Mouse (Mus musculus) MEL (cell line): ENCODE measurements around the gene Dglucy. TPM values are rescaled to one million over a fixed set of nuclear protein-coding genes. Genes with fewer than 3 reads are reported as not detected.

Experiments
- DNase-seq: peaks from one replicate; pipeline ENCODE4 v3.0.0; 2011; ENCODE audit warnings: low read depth, low spot score
- H3K27ac ChIP-seq: 2 replicates; pipeline ENCODE4 v1.5.1; 2012; ENCODE audit warnings: low read depth, mild to moderate bottlenecking, control low read depth, low read length, moderate library complexity; ENCODE audit not compliant: control insufficient read depth
- H3K27me3 ChIP-seq, 2 experiments: fragments of 150-350 bp in 1 of 2; sonication (generic) in 1 of 2; 2 replicates each; pipeline ENCODE4 v1.6.1; 2012; ENCODE audit warnings: low read length in 2 of 2, mild to moderate bottlenecking in 2 of 2, improper control_type of control experiment in 1 of 2, moderate library complexity in 1 of 2; ENCODE audit not compliant: insufficient read depth in 2 of 2, control insufficient read depth in 1 of 2
- H3K36me3 ChIP-seq, 2 experiments: 2 replicates each; pipeline ENCODE4 v1.6.1; 2012 to 2014; ENCODE audit warnings: low read length in 2 of 2, improper control_type of control experiment in 1 of 2, inconsistent platforms in 1 of 2, mild to moderate bottlenecking in 1 of 2; ENCODE audit not compliant: insufficient read depth in 2 of 2, control insufficient read depth in 1 of 2
- H3K4me1 ChIP-seq, 2 experiments: fragments of 150-350 bp in 1 of 2; sonication (generic) in 1 of 2; 2 replicates each; pipeline ENCODE4 v1.6.1; 2012; ENCODE audit warnings: low read length in 2 of 2, improper control_type of control experiment in 1 of 2, mild to moderate bottlenecking in 1 of 2; ENCODE audit not compliant: insufficient read depth in 2 of 2, control insufficient read depth in 1 of 2
- H3K4me3 ChIP-seq, 2 experiments: fragments of 150-350 bp in 1 of 2; sonication (generic) in 1 of 2; 2 replicates each; pipeline ENCODE4 v1.5.1; 2012; ENCODE audit warnings: low read depth in 2 of 2, low read length in 2 of 2, mild to moderate bottlenecking in 2 of 2, moderate library complexity in 2 of 2, control low read depth in 1 of 2, improper control_type of control experiment in 1 of 2; ENCODE audit not compliant: control insufficient read depth in 1 of 2, insufficient read depth in 1 of 2
- H3K79me2 ChIP-seq: 2 replicates; pipeline ENCODE4 v1.6.1; 2012; ENCODE audit warnings: mild to moderate bottlenecking, low read length, moderate library complexity; ENCODE audit not compliant: control insufficient read depth, poor library complexity, insufficient read depth
- H3K9ac ChIP-seq: 2 replicates; pipeline ENCODE4 v1.6.1; 2012; ENCODE audit warnings: low read depth, mild to moderate bottlenecking, control low read depth, low read length, moderate library complexity; ENCODE audit not compliant: control insufficient read depth, poor library complexity, severe bottlenecking
- H3K9me3 ChIP-seq: fragments of 150-350 bp; sonication (generic); replicated peaks from 2 replicates; pipeline ENCODE4 v1.6.1; 2012; ENCODE audit warnings: mild to moderate bottlenecking, low read length, improper control_type of control experiment, moderate library complexity; ENCODE audit not compliant: insufficient read depth
- BHLHE40 ChIP-seq: IDR thresholded peaks from 2 replicates; pipeline ENCODE4 v1.6.1; 2012; ENCODE audit warnings: low read depth, mild to moderate bottlenecking, inconsistent platforms, low read length, improper control_type of control experiment, borderline replicate concordance
- CHD1 ChIP-seq: IDR thresholded peaks from 2 replicates; pipeline ENCODE4 v1.6.1; 2012; ENCODE audit warnings: low read depth, mild to moderate bottlenecking, inconsistent platforms, low read length, improper control_type of control experiment
- CHD2 ChIP-seq: IDR thresholded peaks from 2 replicates; pipeline ENCODE4 v1.6.1; 2011; ENCODE audit warnings: low read length, improper control_type of control experiment
- ELF1 ChIP-seq: IDR thresholded peaks from 2 replicates; pipeline ENCODE4 v1.6.1; 2014; ENCODE audit warnings: low read depth, mild to moderate bottlenecking, inconsistent platforms, low read length, improper control_type of control experiment, moderate library complexity
- EP300 ChIP-seq, 2 experiments: IDR thresholded peaks; 2 replicates each; pipeline ENCODE4 v1.6.1; 2011; ENCODE audit warnings: improper control_type of control experiment in 2 of 2, low read length in 2 of 2, low read depth in 1 of 2, mild to moderate bottlenecking in 1 of 2
- JUND ChIP-seq: IDR thresholded peaks from 2 replicates; pipeline ENCODE4 v1.6.1; 2011; ENCODE audit warnings: low read depth, mild to moderate bottlenecking, improper control_type of control experiment, low read length
- MAFK ChIP-seq: IDR thresholded peaks from 2 replicates; pipeline ENCODE4 v1.6.1; 2011; ENCODE audit warnings: low read depth, mild to moderate bottlenecking, low read length, improper control_type of control experiment, borderline replicate concordance
- MAZ ChIP-seq: IDR thresholded peaks from 2 replicates; pipeline ENCODE4 v1.6.1; 2012; ENCODE audit warnings: low read depth, mild to moderate bottlenecking, inconsistent platforms, low read length, improper control_type of control experiment
- MYC ChIP-seq: IDR thresholded peaks from 2 replicates; pipeline ENCODE4 v1.6.1; 2011; ENCODE audit warnings: low read depth, mild to moderate bottlenecking, low read length, improper control_type of control experiment, moderate library complexity
- NRF1 ChIP-seq: IDR thresholded peaks from 2 replicates; pipeline ENCODE4 v1.6.1; 2014; ENCODE audit warnings: low read depth, mild to moderate bottlenecking, inconsistent platforms, low read length, improper control_type of control experiment, moderate library complexity; ENCODE audit not compliant: poor library complexity, insufficient read depth, severe bottlenecking
- SIN3A ChIP-seq: IDR thresholded peaks from 2 replicates; pipeline ENCODE4 v1.6.1; 2012; ENCODE audit warnings: low read length, improper control_type of control experiment, inconsistent platforms
- TCF12 ChIP-seq: IDR thresholded peaks from 2 replicates; pipeline ENCODE4 v1.6.1; 2014; ENCODE audit warnings: low read depth, mild to moderate bottlenecking, inconsistent platforms, low read length, improper control_type of control experiment, moderate library complexity
- UBTF ChIP-seq: IDR thresholded peaks from 2 replicates; pipeline ENCODE4 v1.6.1; 2012; ENCODE audit warnings: low read depth, mild to moderate bottlenecking, inconsistent platforms, low read length, improper control_type of control experiment, moderate library complexity, borderline replicate concordance; ENCODE audit not compliant: insufficient read depth
- USF2 ChIP-seq, 2 experiments: IDR thresholded peaks; 2 replicates each; pipeline ENCODE4 v1.6.1; 2011 to 2012; ENCODE audit warnings: improper control_type of control experiment in 2 of 2, low read length in 2 of 2, borderline replicate concordance in 1 of 2, inconsistent platforms in 1 of 2, low read depth in 1 of 2, mild to moderate bottlenecking in 1 of 2; ENCODE audit not compliant: insufficient read depth in 1 of 2
- ZC3H11A ChIP-seq: IDR thresholded peaks from 2 replicates; pipeline ENCODE4 v1.6.1; 2012; ENCODE audit warnings: low read depth, mild to moderate bottlenecking, inconsistent platforms, low read length, improper control_type of control experiment
- ZKSCAN1 ChIP-seq: IDR thresholded peaks from 2 replicates; pipeline ENCODE4 v1.6.1; 2012; ENCODE audit warnings: low read depth, mild to moderate bottlenecking, inconsistent platforms, low read length, improper control_type of control experiment, moderate library complexity
- ZMIZ1 ChIP-seq: IDR thresholded peaks from 2 replicates; pipeline ENCODE4 v1.6.1; 2012; ENCODE audit warnings: low read depth, mild to moderate bottlenecking, inconsistent platforms, low read length, improper control_type of control experiment, moderate library complexity
- polyA plus RNA-seq, 2 experiments: library from polyadenylated mRNA; stranded (reverse) in 1 of 2; unstranded in 1 of 2; fragments of >175 nt in 1 of 2; fragments of >200 nt in 1 of 2; gene quantifications; 2 replicates each; pipeline versions ENCODE4 v1.2.1 to v1.2.4; 2012; ENCODE audit warnings: low replicate concordance in 2 of 2, low read depth in 1 of 2; ENCODE audit not compliant: insufficient read length in 2 of 2, insufficient read depth in 1 of 2, missing spikeins in 1 of 2
- total RNA-seq: library from RNA; depleted of rRNA; stranded (reverse); fragments of 300-350 nt; gene quantifications from 2 replicates; pipeline ENCODE4 v1.2.3, GENCODE M21; 2012

The Dglucy gene
- total and polyA plus RNA-seq, 3 experiments: 0.03 TPM; not detected in 2

DNA sequence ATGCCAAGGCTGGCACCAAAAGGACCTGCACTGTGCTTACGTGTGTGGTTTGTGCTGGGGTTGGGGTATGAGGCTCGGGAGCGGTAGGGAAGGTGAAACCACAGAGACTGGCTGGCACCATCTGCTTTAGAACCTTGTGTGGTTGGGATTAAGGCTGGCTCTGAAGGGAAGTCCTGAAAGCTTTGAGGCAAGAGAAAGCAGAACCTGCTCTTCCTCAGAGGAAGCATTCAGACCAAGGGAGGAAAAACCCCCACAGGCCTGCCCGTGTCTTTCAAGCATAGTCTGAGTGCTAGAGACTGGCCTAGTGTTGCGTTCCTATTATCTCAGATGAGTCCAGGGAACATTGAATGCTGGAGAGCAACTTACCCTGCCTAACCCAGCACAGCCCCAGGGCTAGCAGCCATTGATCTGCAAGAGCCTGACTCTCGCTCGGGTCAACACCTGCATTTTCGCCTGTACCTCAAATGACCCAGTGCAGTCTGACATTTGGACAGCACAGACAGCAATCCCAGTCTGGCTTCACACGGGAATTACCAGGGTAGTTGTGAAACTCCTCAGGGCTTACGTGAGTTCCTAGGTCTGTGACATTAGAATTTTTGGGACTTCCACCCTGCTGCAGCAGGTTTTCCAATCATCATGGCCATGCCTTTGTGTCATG is 452 bp upstream of the Dglucy start:
- H3K4me1 ChIP-seq: peaks cover 2 to 15% of the 10 kb centered on the region in 2 experiments; a peak in 2 of 4 replicates
- TF ChIP-seq USF2 (IDR thresholded peaks at IDR 0.05; ENCODE audit: borderline replicate concordance in 1 of 2, insufficient read depth in 1 of 2, low read depth in 1 of 2, low read length in 2 of 2) (no peak), TCF12 (0 out of 2 replicates have a peak, but pooled peaks have one; percentile 4)

DNA sequence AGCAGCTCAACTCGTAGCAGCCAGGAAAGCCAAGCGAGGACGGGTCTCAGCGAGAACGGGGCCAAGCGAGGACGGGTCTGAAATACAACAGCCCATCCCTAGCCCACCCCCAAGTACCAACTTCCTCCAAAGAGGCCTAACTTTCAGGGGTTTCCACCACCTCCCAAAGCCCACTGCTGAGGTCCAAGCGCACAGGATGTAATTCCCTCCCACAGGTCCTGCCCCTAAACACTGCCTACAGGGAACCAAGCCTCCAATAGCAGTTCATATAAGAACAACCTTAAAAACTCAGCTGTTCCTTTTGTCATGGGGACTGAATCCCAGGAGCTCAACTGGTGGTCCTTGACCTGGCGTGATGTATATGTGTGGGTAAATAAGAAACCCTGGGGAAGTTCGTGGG is 1.6 kb downstream of the Dglucy start:
- Histone ChIP-seq H3K4me3 (no peak overlapping the region), H3K9me3 (no peaks in the 10 kb centered on the region), H3K9ac (no peak overlapping the region), H3K36me3 (peaks cover 0 to 6% of the 10 kb centered on the region in 2 experiments; a peak in 1 of 4 replicates), H3K27me3 (no peaks in the 10 kb centered on the region; a peak in 1 of 4 replicates), H3K4me1 (peaks cover 2 to 15% of the 10 kb centered on the region in 2 experiments; a peak in 2 of 4 replicates), H3K79me2 (no peaks in the 10 kb centered on the region), H3K27ac (no peak overlapping the region)
- DNase-seq: no peak
- TF ChIP-seq JUND: no peak
- no peak for TF ChIP-seq MYC
- no peak for TF ChIP-seq ZC3H11A
- no peak for TF ChIP-seq MAZ
- TF ChIP-seq ELF1: no peak
- no peak for TF ChIP-seq EP300 (IDR thresholded peaks at IDR 0.05; ENCODE audit: low read depth in 1 of 2, low read length in 2 of 2)
- no peak for TF ChIP-seq ZMIZ1
- no peak for TF ChIP-seq MAFK
- TF ChIP-seq TCF12: no peak
- TF ChIP-seq UBTF: no peak
- TF ChIP-seq USF2 (IDR thresholded peaks at IDR 0.05; ENCODE audit: borderline replicate concordance in 1 of 2, insufficient read depth in 1 of 2, low read depth in 1 of 2, low read length in 2 of 2): no peak
- no peak for TF ChIP-seq CHD1
- no peak for TF ChIP-seq NRF1
- TF ChIP-seq CHD2: no peak
- TF ChIP-seq BHLHE40: no peak
- no peak for TF ChIP-seq SIN3A
- TF ChIP-seq ZKSCAN1: no peak

More for the DNA sequence above, 452 bp upstream of the Dglucy start:
- no peak overlapping the region for H3K27ac ChIP-seq
- H3K36me3 ChIP-seq: peaks cover 0 to 6% of the 10 kb centered on the region in 2 experiments; a peak in 1 of 4 replicates
- DNase-seq: peak; percentile 18
- H3K9me3 ChIP-seq: no peaks in the 10 kb centered on the region
- H3K27me3 ChIP-seq: no peaks in the 10 kb centered on the region
- H3K79me2 ChIP-seq: no peaks in the 10 kb centered on the region
- peak overlapping the region; percentile 15 to 22; a peak in 2 of 4 replicates for H3K4me3 ChIP-seq
- H3K9ac ChIP-seq: peak overlapping the region; percentile 43; the same call in 1 of the 2 replicates
